Mouse (Mus musculus) cerebellum, adult 9-11 months (tissue): ENCODE measurements around the gene Gzmm.

Experiments used
- DNase-seq: peaks from one replicate; pipeline ENCODE4 v3.0.0; 2022

Gzmm gene

GRCm38 (mm10) chr10:79704065-79704969 is 15.5 kb downstream of the Gzmm start, which contains the start of gene Bsg:
TSS of gene Bsg (plus strand) at chr10:79704491.
- peak; percentile 99 for DNase-seq

- DNase-seq = peak; percentile 60
Measured at GRCm38 (mm10) chr10:79704970-79705360, 16.1 kb downstream of the Gzmm start.

DNA sequence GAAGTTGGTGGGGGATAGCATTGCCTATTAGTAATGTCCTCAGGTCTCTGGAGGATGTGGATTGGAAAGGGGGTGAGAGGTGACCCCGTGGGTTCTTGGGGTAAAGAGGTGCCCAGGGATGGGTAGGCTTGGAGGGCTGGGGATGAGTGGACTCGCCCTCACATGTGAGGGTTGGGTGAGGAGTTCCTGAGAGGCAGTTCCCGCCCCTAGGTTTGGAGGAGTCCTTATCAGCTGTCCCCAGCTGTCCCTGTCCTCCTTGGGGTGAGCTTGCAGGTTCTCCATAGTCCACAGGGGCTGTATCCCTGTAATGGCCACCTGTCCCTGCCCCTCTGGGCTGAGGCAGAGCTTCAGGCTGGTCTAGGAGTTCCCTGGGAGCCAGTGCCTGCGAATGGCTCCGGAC is 17.1 kb downstream of the Gzmm start:
- no peak for DNase-seq

GRCm38 (mm10) chr10:79706406-79707094 is 17.7 kb downstream of the Gzmm start:
- peak; percentile 79 for DNase-seq

- DNase-seq = peak; percentile 88
Measured at GRCm38 (mm10) chr10:79707162-79707561, 18.3 kb downstream of the Gzmm start.

GRCm38 (mm10) chr10:79707759-79708158 is 18.9 kb downstream of the Gzmm start:
- DNase-seq = no peak

GRCm38 (mm10) chr10:79708668-79709067 is 19.8 kb downstream of the Gzmm start:
- DNase-seq = no peak

DNA sequence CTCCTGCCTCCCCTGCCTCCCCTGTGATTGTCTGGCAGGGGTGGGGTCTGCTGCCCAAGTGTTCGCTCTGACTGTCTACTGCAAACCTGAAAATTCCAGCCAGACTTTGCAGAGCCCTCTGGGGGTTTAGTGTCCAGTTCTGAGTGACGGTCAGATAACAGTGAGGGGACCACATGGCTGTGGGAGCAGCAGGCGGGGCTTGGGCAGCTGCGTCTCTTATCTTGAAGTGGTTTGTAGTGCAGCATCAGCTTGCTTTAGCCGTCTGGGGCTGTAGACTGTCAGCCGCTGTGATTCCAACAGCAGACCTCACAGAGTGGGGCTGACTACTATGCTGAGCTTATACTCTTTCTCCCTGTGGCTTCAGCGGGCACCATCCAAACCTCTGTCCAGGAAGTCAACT is 20.5 kb downstream of the Gzmm start:
- no peak for DNase-seq

DNA sequence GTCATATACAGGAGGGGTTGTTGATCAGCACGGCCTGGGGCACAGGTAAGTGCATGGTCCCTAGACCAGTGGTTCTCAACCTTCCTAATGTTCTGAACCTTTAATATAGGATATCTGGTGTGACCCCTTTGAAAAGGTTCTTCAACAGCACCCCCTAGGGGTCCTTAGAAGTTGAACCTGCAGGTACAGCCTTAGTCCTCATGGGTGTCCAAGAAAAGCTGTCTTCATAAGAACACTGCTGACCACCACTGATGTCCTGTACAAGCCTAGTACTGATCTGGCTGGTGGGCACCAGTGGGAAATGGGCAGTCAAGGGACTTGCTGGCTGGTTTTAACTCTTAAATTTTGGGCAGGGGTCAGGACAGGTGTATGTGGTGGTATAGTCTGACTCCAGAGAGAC is 23.2 kb downstream of the Gzmm start:
- no peak for DNase-seq

GRCm38 (mm10) chr10:79712499-79713126 is 23.8 kb downstream of the Gzmm start:
- DNase-seq = peak; percentile 81

DNA sequence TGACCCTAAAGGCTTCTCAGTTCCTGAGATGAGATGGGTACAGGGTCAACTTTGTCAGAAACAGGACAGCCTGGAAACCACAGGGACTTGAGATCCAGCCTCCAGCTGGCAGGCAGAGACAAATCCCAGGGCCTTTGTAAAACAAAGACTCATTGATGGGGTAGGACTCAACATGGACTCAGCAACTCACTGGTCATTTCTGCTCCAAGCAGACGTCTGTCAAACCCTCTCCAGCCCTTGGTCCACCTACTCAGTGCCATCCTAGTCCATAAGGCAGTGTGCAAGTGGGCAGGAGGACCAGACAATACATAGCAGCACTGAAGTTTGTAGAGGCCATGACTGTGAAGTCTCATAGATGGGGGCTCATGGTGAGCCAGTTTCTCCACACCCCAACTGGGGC is 24.3 kb downstream of the Gzmm start:
- no peak for DNase-seq

DNA sequence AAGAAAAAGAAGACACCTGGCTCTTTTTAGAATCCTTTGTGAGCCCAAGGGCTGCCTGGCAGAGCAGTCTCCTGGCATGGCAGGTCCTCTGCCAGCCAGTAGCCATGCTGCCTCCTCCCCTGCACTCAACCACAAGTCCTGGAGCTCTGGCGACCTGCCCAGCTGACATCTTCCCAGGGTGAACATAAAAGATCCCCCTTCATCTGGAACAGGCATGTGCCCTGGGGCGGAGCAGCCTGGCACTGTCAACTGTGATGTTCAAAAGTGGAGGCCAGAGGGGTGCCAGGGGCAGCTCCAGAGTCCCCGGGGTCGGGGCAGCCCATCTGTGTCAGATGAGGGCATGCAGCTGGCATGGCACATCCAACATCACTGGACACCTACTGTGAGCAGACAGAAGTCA is 26.2 kb downstream of the Gzmm start:
- peak; percentile 76 for DNase-seq

DNA sequence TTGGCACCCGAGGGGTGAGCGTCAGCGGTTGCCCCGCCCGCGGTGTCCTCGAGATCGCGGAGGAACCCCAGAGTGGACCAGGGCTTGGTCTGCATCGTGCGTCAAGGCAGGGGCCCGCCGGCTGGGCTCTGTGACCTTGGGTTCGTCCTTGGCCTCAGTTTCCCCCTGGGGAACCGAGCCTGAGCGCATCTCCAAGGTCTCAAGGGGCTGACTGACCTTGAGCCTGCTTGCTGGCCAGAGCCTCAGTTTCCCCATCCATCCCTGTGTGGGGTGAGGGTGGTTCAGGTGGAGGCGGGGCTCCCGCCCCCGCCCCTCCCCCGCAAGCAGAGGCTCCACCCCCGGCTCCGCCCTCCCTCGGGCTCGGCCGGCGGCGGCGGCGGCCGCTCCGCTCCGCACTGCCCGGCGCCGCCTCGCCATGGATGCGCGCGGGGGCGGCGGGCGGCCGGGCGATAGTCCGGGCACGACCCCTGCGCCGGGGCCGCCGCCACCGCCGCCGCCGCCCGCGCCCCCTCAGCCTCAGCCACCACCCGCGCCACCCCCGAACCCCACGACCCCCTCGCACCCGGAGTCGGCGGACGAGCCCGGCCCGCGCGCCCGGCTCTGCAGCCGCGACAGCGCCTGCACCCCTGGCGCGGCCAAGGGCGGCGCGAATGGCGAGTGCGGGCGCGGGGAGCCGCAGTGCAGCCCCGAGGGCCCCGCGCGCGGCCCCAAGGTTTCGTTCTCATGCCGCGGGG is 27.6 kb downstream of the Gzmm start, which contains the start of gene Hcn2:
Hcn2 (plus strand) TSS at position 381 of the 734 bp plus-strand sequence.
- DNase-seq = peak; percentile 84

- DNase-seq = peak; percentile 83
Measured at GRCm38 (mm10) chr10:79716988-79717355, 28.2 kb downstream of the Gzmm start.

DNA sequence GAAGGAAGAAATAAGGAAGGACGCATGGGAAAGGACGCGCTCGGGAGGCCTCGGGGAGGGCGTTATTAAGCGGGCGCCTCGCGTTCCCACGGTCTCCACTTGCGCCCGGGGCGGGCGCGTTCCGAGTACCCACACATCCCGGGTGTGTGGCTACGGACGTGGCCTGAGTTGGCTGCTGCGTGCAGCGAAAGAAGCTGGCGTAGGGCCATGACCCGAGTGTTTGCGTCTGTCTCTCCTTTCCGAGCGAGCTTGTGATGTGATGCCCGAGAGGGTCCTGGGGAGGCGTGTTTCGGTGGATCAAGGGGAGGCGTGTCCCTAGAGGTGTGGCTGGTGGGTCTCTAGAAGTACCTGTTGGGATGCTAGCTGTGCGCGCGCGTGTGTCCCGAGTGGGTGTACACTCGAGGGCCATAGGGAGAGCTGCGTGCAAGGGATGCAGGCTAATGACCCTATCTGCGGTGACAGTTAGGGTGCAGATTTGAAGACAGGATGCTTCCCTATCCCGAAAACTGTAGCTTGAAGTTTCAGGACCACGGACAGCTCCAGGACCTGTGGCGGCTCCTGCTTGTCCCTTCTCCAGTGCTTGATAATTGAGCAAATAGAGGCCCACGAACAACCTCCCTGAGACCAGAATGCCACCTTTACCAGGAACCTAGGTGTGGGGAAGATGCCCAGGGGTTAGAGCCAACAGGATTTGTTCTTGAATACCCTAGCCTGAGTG is 29.0 kb downstream of the Gzmm start:
- DNase-seq = peak; percentile 77

DNA sequence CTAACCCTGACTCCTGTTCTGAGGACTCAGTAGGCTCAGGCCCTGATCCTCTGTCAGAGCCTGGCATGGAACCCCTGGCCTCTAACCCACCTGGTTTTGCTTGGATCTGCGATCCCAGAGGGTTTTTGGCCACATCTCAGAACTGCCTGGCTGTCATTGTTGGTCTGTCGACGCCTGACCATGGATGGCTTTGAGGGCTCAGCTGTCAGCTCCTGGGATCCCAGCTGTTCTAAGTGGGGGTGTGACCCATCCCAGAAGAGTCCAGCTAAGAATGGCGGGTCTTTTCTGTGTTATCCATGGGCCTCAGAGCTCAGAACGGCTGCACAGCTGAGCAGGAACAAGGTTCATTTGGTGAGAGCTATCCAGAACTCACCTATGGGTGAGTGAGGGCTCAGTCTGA is 32.3 kb downstream of the Gzmm start:
- no peak for DNase-seq

- DNase-seq = no peak
Measured at GRCm38 (mm10) chr10:79723047-79723446, 34.2 kb downstream of the Gzmm start.

DNA sequence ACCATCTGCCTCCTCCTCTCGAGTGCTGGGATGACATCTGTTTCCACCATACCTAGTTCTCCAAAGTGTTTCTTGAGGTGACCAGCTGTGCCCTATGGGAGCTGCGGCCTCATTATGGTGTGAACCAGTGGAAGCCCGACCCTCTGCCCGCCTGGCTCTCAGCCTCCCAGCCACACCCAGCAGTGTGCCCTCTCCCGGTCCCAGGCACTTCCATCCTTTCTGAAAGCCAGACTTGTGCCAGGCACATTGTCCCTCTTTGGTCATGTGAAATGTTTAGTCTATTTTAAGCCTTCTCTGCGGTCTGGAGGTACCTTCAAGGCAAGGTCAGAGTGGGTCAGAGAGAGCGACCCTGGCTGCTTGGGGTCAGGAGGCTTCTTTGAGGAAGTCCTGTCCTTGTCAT is 34.9 kb downstream of the Gzmm start:
- DNase-seq = no peak

DNA sequence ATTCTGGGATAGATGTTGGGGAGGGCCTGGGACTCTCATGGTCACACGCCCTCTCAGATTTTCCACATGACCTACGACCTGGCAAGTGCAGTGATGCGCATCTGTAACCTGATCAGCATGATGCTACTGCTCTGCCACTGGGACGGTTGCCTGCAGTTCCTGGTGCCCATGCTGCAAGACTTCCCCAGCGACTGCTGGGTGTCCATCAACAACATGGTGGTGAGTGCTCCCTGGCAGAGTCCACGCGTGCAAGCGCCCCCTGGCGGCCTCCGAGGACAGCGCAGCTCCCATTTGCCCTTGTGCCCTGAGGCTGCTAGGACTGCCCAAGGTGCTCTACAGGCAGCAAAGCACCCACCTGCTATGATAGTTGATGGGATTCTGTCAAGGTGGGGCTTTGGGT is 37.3 kb downstream of the Gzmm start:
- peak; percentile 66 for DNase-seq

DNA sequence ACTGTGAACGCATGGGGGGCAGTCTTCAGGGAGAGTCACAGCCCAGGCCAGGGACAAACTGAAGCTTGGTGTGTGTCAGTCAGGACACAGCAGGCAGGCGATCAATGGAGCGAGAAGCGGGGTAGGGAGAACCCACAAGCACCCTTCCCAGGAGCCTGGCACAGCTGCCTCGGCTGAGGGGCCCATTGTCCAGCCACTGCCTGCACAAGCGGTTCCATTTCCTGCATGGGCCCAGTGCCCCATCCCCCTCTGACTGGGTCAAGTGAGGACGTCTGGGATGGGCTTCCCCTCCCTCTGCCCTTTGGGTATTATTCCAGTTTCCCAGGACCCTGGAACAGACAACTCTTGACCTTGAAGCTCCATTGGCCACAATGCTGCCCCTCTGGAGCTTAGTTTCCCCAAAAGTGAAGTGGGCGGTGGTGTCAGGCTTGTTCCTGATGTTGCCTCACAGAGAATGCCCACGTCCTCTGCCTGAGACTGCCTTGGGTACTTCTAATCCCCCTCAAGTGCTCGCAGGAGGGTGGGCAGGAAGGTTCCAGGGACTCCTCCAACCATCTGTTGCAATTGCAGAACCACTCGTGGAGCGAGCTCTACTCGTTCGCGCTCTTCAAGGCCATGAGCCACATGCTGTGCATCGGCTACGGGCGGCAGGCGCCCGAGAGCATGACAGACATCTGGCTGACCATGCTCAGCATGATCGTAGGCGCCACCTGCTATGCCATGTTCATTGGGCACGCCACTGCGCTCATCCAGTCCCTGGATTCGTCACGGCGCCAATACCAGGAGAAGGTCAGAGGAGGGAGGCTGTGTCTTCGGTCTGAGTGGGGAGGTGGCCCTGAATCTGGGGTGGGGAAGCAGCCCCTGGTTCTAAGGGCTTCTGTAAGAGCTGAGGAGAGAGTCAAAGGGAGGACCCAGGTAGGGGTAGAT is 39.8 kb downstream of the Gzmm start:
- no peak for DNase-seq

DNA sequence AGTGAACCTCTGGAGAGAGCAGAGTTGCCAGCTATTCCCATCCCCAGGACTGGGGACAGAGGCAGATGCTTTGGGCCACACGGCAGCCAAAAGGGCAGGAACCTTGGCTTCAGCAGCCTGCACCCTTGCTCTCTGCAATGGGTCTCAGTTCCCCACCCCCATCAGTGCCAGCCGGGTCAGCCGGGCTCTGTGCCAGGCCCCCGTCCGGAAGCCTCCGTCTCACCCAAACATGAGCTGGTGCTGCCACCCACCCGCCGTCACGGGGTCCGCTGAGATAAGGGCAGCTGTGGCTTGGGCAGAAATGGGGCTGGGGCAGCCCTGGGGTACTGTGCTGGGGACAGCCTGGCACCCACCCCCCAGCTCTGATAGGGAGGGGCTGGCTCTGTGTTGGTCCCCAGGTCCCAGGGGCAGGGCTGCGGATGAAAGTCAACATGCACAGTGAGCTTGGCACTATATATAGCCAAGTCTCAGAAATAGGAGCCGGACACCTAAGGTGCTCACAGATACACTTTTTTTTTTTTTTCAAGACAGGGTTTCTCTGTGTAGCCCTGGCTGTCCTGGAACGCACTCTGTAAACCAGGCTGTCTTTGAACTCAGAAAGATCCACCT is 40.6 kb downstream of the Gzmm start:
- DNase-seq = peak; percentile 71
